Comparison of ENCODE assay signal across 8 mouse cellular contexts in the genomic region with DNA sequence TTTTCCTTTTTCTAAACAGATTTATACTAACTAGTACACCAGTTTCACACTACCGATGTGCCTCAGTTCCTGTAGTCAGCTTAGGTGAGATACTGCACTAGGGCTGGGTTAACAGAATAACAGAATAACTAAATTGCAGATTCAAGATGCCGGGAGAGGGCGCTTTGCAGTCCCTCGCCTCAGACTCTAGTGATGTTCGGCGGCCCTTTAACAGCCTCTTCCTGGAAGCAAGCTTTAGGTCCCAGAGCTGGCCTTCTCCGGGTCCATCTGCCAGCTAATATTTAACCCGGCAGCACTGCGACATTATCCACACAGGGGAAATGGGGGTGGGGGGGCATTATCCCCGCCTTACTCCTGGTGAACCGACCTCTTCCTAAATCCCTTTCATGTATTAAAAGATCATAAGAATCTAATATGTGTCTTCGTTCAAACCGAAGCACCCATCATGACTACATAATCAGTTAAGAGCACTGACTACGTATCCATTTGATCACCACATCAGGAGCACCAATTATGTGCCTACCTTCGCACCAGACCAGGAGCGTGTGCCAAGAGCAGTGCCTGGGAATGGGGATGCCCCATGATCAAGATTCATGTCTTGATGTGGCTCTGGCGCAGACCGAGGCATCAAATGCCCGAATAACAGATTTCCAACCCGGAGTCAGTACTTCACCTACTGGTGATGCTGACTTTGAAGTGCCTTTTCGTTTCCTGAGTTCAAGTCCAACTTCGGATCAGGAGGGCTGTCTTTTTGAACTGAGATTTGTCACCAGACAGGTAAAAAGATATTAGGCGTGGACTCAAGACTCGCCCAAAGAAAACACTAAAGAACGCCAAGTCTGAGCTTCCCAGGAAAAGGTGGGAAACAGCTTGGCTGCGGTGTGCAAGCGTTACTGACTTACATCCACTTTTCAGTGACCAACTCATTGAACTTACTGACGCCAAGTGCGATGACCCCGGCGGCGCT. TPM values are rescaled to one million over a fixed set of nuclear protein-coding genes. Genes with fewer than 3 reads are reported as not detected.
DNase-seq lines count a peak whose midpoint lies in the region; ATAC-seq and TF ChIP-seq lines count a peak whose summit lies in the region.

No protein-coding gene starts in this region.

- no peaks in the 10 kb centered on the region for H3K27me3 ChIP-seq in C2C12 (ENCODE audit: control insufficient read depth, insufficient read depth, insufficient read length)
- H3K27me3 ChIP-seq in E14TG2a.4 (ENCODE audit: insufficient read depth, low read length), result no peaks in the 10 kb centered on the region
- H3K27me3 ChIP-seq in heart, embryonic 11.5 days (ENCODE audit: control insufficient read depth, insufficient read depth, low read length), result no peaks in the 10 kb centered on the region
- H3K27me3 ChIP-seq in liver, postnatal 0 days (ENCODE audit: insufficient read depth, low read length), result peaks cover 26% of the 10 kb centered on the region

- H3K79me2 ChIP-seq in C2C12 (ENCODE audit: control insufficient read depth, insufficient read depth), result peaks cover 62% of the 10 kb centered on the region

- H3K4me2 ChIP-seq in heart, embryonic 11.5 days, result peak overlapping the region; percentile 98
- peak overlapping the region; percentile 86 for H3K4me2 ChIP-seq in liver, postnatal 0 days (ENCODE audit: low read depth, low read length)

- H3K4me3 ChIP-seq in C2C12 (ENCODE audit: insufficient read depth, poor library complexity, severe bottlenecking), result peak overlapping the region; percentile 61
- H3K4me3 ChIP-seq in E14TG2a.4 (replicated peaks; ENCODE audit: low read length), result peak overlapping the region; percentile 82
- peak overlapping the region; percentile 91 for H3K4me3 ChIP-seq in heart, embryonic 11.5 days (ENCODE audit: low read depth, low read length)
- peak overlapping the region; percentile 54 for H3K4me3 ChIP-seq in liver, postnatal 0 days (ENCODE audit: low read depth, low read length)

- TF ChIP-seq EP300 in liver, postnatal 0 days (IDR thresholded peaks at IDR 0.05; ENCODE audit: low read depth), result no peak

- peaks cover 7% of the 10 kb centered on the region for H3K36me3 ChIP-seq in C2C12 (ENCODE audit: control insufficient read depth, insufficient read depth)
- H3K36me3 ChIP-seq in E14TG2a.4 (ENCODE audit: insufficient read depth, low read length), result peaks cover 12% of the 10 kb centered on the region
- H3K36me3 ChIP-seq in heart, embryonic 11.5 days (ENCODE audit: control insufficient read depth, insufficient read depth, low read length), result peaks cover 5% of the 10 kb centered on the region
- no peaks in the 10 kb centered on the region for H3K36me3 ChIP-seq in liver, postnatal 0 days (replicated peaks; ENCODE audit: insufficient read depth, low read length)

- no peak for ATAC-seq in heart, embryonic 11.5 days (replicated peaks; ENCODE audit: insufficient number of reproducible peaks, low FRiP score, low TSS enrichment)
- peak; percentile 47 for ATAC-seq in liver, postnatal 0 days
- ATAC-seq in neutrophil, adult 5-6 weeks (ENCODE audit: extremely low read depth, insufficient number of reproducible peaks, low FRiP score, poor library complexity, severe bottlenecking), result 0 out of 2 replicates have a peak, but pooled peaks have one; percentile 18

- H3K9me3 ChIP-seq in E14TG2a.4 (ENCODE audit: low read length), result no peaks in the 10 kb centered on the region
- H3K9me3 ChIP-seq in heart, embryonic 11.5 days (replicated peaks; ENCODE audit: control insufficient read depth, low read length), result no peaks in the 10 kb centered on the region
- no peaks in the 10 kb centered on the region for H3K9me3 ChIP-seq in liver, postnatal 0 days (ENCODE audit: low read length)

- peaks cover 82% of the 10 kb centered on the region for H3K4me1 ChIP-seq in E14TG2a.4 (replicated peaks; ENCODE audit: low read depth, low read length)
- peaks cover 45% of the 10 kb centered on the region for H3K4me1 ChIP-seq in heart, embryonic 11.5 days (ENCODE audit: control insufficient read depth, insufficient read depth, low read length)
- peaks cover 10% of the 10 kb centered on the region; the same call in 1 of the 2 replicates for H3K4me1 ChIP-seq in liver, postnatal 0 days (ENCODE audit: insufficient read depth)

- WGBS in heart, embryonic 11.5 days (ENCODE audit: insufficient replicate concordance), result 15% methylated on average over 32 of the region's 32 CpGs
- WGBS in liver, postnatal 0 days (ENCODE audit: insufficient replicate concordance), result 24% methylated on average over 32 of the region's 32 CpGs

- peaks cover 40% of the 10 kb centered on the region for H3K79me3 ChIP-seq in C2C12 (ENCODE audit: low read depth)

- peak overlapping the region; percentile 95 for H3K27ac ChIP-seq in heart, embryonic 11.5 days (ENCODE audit: low read depth, low read length)
- peak overlapping the region; percentile 44 for H3K27ac ChIP-seq in liver, postnatal 0 days (ENCODE audit: low read depth)

- TF ChIP-seq CTCF in C2C12 (IDR thresholded peaks at IDR 0.05; ENCODE audit: control insufficient read depth, insufficient read depth, insufficient read length) (peak; percentile 40), E14TG2a.4 (conservative IDR thresholded peaks at IDR 0.05; ENCODE audit: low read length) (peak; percentile 25)
- TF ChIP-seq CTCF in liver, postnatal 0 days (IDR thresholded peaks at IDR 0.05; ENCODE audit: low read depth), result peak; percentile 61

- H3K9ac ChIP-seq in heart, embryonic 11.5 days (ENCODE audit: low read depth, low read length), result peak overlapping the region; percentile 95
- H3K9ac ChIP-seq in liver, postnatal 0 days (replicated peaks), result peak overlapping the region; percentile 54

- H3ac ChIP-seq in C2C12 (ENCODE audit: control insufficient read depth, insufficient read length, low read depth), result peak overlapping the region; percentile 32

- DNase-seq in cerebellum, postnatal 14 days, result peak; percentile 79 to 82
- peak; percentile 84 to 87 for DNase-seq in kidney, adult 8-10 months
- peak; percentile 58 for DNase-seq in liver, postnatal 0 days
- DNase-seq in urinary bladder, postnatal 10 days (ENCODE audit: low spot score), result no peak

TF ChIP-seq in C2C12, 6 proteins besides CTCF, POLR2A, EP300 and RAD21:
- TF ChIP-seq MYOD1 (IDR thresholded peaks at IDR 0.05; ENCODE audit: control insufficient read depth, insufficient read length, low read depth) (no peak), CEBPB (IDR thresholded peaks at IDR 0.05; ENCODE audit: low read depth) (no peak), MYOG (IDR thresholded peaks at IDR 0.05; ENCODE audit: control insufficient read depth, extremely low read depth, insufficient read length) (no peak)

RNA-seq across cellular contexts. Expression of a gene that starts 1.3 kb away (rescaled TPM):
- polyA plus RNA-seq in C2C12 (2012; fragmentation: generic; extraction: Trizol), result 23.6 TPM
- polyA plus RNA-seq in heart, embryonic 11.5 days (2014; fragmentation: Nextera tagmentation; extraction: Ambion mirVana), result 19.3 and 23.3 TPM in 2 replicates
- 1.7 and 1.9 TPM in 2 replicates for polyA plus RNA-seq in liver, postnatal 0 days (2015; fragmentation: Nextera tagmentation; extraction: Ambion mirVana)
- total RNA-seq in neutrophil, adult 5-6 weeks (2017), result not detected in 2 replicates

RNA-seq across cellular contexts. Expression of a gene that starts 31.6 kb away (rescaled TPM):
- polyA plus RNA-seq in C2C12 (2012; fragmentation: generic; extraction: Trizol), result 94.8 TPM
- polyA plus RNA-seq in heart, embryonic 11.5 days (2014; fragmentation: Nextera tagmentation; extraction: Ambion mirVana), result 119 and 134 TPM in 2 replicates
- 59.7 and 66.3 TPM in 2 replicates for polyA plus RNA-seq in liver, postnatal 0 days (2015; fragmentation: Nextera tagmentation; extraction: Ambion mirVana)
- 14.2 and 15.4 TPM in 2 replicates for total RNA-seq in neutrophil, adult 5-6 weeks (2017)

RNA-seq across cellular contexts. Expression of a gene that starts 33.5 kb away (rescaled TPM):
- 19.0 TPM for polyA plus RNA-seq in C2C12 (2012; fragmentation: generic; extraction: Trizol)
- polyA plus RNA-seq in heart, embryonic 11.5 days (2014; fragmentation: Nextera tagmentation; extraction: Ambion mirVana), result 7.3 and 9.4 TPM in 2 replicates
- 3.9 and 5.6 TPM in 2 replicates for polyA plus RNA-seq in liver, postnatal 0 days (2015; fragmentation: Nextera tagmentation; extraction: Ambion mirVana)
- total RNA-seq in neutrophil, adult 5-6 weeks (2017), result 8.0 and 8.5 TPM in 2 replicates

RNA-seq across cellular contexts. Expression of a gene that starts 46.5 kb away (rescaled TPM):
- 49.6 TPM for polyA plus RNA-seq in C2C12 (2012; fragmentation: generic; extraction: Trizol)
- 9.5 and 10.6 TPM in 2 replicates for polyA plus RNA-seq in heart, embryonic 11.5 days (2014; fragmentation: Nextera tagmentation; extraction: Ambion mirVana)
- polyA plus RNA-seq in liver, postnatal 0 days (2015; fragmentation: Nextera tagmentation; extraction: Ambion mirVana), result 1.6 and 1.9 TPM in 2 replicates
- total RNA-seq in neutrophil, adult 5-6 weeks (2017), result 0.12 and 1.4 TPM in 2 replicates

RNA-seq across cellular contexts. Expression of a gene that starts 46.6 kb away (rescaled TPM):
- polyA plus RNA-seq in C2C12 (2012; fragmentation: generic; extraction: Trizol), result 33.0 TPM
- 63.6 and 72.6 TPM in 2 replicates for polyA plus RNA-seq in heart, embryonic 11.5 days (2014; fragmentation: Nextera tagmentation; extraction: Ambion mirVana)
- 66.0 and 70.5 TPM in 2 replicates for polyA plus RNA-seq in liver, postnatal 0 days (2015; fragmentation: Nextera tagmentation; extraction: Ambion mirVana)
- total RNA-seq in neutrophil, adult 5-6 weeks (2017), result 24.2 and 33.9 TPM in 2 replicates
